Mouse (Mus musculus): ENCODE measurements around the gene Tlk1.
A peak's percentile ranks its signal among the peaks of the same experiment; 100 is the strongest.

The Tlk1 gene

DNA sequence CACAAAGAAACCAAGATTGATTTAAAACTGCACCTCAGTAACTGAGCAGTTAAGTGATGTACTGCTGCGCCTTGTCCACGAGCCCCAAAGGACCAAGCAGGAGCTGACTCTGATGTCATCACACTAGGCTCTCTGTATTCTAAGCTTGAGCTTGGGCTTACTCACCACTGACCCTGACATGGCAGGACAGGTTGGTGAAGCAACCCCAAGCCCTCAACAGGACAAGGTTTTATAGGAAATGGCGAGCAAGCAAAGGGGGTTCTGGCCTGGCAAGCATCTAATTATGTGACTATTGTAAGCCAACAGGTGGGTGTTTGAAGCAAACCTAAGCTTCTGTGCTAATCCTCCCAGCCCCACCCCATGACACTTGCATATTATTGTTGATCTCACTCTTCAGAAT, 124.7 kb downstream of the Tlk1 start:
- no peak for DNase-seq (ENCODE audit: extremely low read depth, low read depth)

DNA sequence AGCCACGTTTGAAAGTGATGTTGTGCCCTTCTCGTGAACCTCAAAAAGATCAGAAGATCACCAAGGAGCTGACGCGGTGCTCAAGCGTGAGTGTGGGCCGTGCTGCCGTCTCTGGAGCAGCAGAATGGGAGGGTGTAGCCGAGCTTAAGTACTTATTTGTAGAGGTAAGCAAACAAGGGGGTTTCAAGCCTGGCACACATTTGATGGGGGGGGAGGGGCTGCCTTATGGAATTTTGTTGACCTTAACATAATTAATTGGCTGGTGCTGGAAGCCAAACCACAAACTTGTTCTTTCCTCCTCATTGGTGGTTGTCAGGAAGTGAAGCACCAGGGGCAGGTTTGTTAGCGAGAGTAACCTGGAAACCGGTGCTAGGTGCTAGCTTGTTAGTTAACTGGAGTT, 129.8 kb downstream of the Tlk1 start:
- DNase-seq (ENCODE audit: extremely low read depth, low read depth), result no peak

DNA sequence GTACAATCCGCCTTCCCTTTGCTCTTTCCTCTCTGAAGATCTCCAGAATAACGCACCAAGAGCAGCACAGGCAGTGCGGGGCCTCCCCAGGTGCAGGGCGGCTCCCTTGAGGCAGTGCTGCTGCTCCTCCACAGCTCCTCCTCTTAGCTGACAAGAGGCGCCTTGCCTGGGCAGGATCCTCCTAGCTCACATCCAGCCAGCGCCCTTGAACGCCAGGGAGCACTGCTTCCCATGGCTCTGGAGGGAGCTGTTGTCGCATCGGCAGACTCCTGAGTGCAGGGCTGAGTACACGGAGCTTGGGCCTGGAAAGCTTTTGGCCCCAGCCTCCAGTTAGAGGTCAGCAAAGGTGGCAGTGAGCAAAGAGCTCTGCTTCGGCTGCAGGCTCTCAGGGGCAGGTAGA, 135.3 kb downstream of the Tlk1 start:
- no peak for DNase-seq (ENCODE audit: extremely low read depth, low read depth)

DNA sequence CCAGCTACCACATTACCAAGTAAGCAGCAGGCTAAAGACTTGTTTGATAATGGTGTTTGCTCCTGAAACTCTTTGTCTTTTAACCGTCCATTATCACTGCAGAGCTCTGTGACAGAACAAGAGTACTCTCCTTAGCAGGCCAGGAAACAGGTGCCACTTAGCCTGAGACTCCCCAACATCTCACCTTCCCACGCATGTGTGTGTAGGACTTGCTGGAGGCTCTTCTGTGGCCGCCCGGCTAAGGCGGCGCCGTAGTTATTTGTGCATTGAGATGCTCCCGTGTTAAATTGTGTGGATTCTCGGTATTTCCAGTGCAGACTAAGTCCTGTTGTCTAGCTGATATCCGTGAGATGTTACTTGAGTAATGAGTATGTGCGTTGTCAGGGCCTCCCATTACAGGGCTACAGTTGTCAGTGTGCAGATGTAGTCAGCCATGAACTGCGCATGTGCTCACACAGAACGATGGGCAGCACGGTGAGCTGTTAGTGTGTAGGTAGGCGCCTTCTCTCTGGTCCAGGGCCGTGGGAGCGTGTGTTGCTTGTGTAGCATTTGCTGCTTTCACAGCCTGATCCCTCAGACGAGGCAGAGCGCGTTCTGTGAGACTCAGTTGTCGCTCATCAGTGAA, 137.0 kb downstream of the Tlk1 start:
- no peak for DNase-seq (ENCODE audit: extremely low read depth, low read depth)

DNA sequence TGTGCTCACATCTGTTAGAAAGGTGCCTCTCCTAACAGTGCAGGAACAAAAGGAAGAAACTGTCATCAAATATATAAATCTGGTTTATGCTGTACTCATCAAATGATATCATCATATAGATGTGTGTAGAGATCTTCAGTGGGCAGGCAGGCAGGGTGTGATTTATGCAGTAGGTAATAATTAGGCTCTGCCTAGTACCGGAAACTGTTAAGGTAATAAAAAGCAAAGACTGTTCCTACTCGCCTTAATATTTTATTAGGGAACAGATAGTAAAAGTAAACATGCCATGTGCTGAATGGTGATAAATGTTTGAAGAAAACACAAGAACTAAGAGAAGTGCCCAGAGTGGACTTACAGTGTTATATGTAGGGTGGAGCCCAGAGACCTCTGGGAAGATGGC, 143.2 kb downstream of the Tlk1 start:
- DNase-seq (ENCODE audit: extremely low read depth, low read depth), result no peak

DNA sequence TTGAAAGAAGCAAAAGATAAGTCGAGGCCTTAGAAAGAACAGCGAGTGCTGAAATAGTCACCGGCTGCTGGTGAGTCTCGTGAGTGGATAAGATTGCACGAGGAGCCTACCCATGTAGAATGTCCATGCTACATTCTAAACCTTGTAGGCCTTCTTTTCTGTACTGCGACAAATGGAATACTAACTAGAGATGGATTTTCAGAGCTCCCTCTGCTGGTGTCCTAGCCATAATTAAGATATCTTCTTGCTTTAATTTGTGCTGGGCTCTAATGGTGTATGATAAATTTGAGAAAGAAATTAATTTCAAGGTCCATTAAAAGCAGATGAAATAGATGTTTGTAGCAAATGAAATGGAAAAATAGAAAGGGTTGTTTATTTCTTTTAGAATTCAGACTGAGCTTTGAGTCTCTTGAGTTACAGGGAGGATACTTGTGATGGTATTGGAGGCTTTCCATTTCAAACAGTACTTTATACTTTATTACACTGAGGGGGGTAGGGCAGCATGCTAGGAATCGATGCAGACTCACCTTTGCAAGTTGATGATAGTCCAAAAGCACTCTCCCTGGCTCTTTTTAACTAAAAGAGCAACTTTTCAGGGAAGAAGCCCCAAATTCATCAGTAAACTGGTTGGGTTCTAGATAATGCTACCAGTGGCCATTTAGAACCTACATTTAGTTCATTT, 151.9 kb downstream of the Tlk1 start:
- peak; percentile 3 for DNase-seq (ENCODE audit: extremely low read depth, low read depth)

DNA sequence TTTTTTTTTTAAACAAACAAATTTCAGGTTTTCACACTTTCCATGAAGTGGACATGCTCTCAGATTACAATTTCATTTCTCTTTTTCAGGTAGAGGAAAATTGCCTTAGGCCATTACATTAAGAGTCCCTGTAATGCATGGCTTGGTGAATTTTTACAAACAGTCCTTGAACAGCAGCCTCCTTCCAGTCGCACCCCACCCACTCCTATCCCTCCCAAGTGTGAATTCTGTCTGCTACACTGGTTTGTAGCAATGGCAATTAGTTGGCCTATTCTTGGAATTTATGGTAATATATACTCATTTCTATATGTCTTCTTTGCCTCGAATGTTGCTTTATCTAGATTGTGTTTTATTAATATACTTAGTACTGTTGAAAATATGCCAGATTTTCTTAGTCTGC, 153.1 kb downstream of the Tlk1 start:
- no peak for DNase-seq (ENCODE audit: extremely low read depth, low read depth)

DNA sequence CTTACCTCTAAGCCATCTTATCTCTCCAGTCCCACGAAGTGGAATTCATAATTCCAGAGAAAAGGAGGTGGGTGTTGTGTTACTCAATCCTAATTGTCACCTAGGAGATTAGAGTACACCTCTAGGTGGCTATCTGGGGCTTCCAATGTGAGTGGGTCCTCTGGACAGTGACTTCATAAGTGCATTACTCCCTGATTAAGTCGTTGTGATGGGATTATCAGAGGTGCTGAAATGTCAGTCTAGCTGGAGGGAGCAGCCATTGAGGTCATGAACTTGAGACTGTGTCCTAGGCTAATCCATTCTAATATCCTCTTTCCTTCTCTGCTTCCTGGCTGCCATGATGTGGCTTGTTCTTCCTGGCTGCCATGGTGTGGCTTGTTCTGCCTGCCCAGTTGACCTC, 155.6 kb downstream of the Tlk1 start:
- DNase-seq (ENCODE audit: extremely low read depth, low read depth), result no peak

DNA sequence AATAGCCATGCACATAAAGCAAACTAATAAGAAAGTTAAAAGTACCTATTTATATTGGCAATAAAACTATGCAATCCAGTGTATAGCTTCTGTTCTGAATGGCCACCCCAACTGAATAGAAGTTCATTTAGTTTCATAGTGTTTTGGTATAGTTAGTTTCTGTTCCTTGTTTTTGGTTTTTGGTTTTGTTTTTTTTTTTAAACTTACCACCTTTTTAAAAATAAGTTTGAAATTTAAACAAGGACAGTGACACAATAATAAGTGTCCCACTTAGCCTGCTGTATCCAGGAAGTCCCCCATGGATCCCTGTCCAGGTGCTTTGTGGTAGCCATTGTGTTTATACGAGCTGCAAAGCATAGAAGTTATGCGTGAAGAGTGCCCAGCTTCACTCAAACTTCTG, 156.3 kb downstream of the Tlk1 start:
- no peak for DNase-seq (ENCODE audit: extremely low read depth, low read depth)

DNA sequence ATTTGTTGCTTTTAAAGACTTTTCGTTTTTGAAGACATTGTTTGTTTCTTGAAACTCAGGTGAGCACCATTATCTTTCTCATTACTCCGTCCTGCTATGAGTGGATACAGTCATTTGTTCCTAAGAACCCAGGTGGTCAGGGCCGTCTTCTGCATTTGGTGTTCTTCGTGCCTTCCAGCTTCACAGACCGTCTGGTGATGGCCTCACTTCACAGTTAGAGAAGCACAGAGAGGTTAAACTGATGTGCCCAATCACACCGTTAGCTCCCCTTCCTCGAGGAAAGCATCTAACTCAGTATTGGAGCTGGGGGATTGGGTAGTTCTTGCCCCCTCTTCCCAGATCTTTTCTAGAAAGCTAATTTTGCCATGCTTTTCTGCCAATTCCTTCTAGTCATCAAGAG, 158.5 kb downstream of the Tlk1 start:
- DNase-seq (ENCODE audit: extremely low read depth, low read depth), result no peak

DNA sequence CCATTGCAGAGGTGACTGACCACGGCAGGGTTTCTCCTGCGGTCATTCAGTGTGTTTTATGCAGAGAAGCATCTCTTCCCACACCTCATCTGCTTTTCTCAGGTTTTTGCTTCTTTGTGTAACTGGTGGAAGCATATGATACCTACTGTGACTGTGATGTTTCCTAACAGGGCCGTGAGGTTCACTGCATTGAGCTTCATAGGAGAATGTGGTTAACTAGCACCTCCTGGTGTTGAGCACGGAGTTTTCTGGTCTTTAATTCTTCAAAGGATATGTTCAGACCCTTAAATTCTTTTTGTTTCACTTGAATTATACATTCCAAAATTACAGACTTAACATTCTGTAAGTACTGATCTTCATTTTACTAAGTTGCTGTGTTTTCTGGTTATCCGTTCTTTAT, 161.8 kb downstream of the Tlk1 start:
- DNase-seq (ENCODE audit: extremely low read depth, low read depth), result peak; percentile 7

Measured in MEL-GATA-1-ER (cell line).